9 mouse cellular contexts compared by ENCODE assay signal in genomic region chrX:166661043-166661718, GRCm38 (mm10).
A peak's percentile ranks its signal among the peaks of the same experiment; 100 is the strongest.
DNase-seq lines count a peak whose midpoint lies in the region; ATAC-seq lines count a peak whose summit lies in the region.
"Had no signal": no experiment of that assay in that cellular context is flagged by ENCODE, and none has a peak within 500 bp of the region (broad histone marks: within the 10 kb centered on the region; RNA-seq: fewer than 3 reads in every experiment).

No protein-coding gene starts in this region.

- H3K4me2 ChIP-seq in kidney, embryonic 14.5 days (replicated peaks; ENCODE audit: low read depth, low read length), result peak overlapping the region; percentile 33
- peak overlapping the region; percentile 35 for H3K4me2 ChIP-seq in limb, embryonic 15.5 days
- peak overlapping the region; percentile 43 for H3K4me2 ChIP-seq in midbrain, embryonic 15.5 days

- peak; percentile 60 for ATAC-seq in erythroblast, adult 5-6 weeks (replicated peaks; ENCODE audit: low FRiP score, poor library complexity, severe bottlenecking)
- peak; percentile 77; the same call in 1 of the 2 replicates for ATAC-seq in kidney, embryonic 14.5 days (ENCODE audit: low FRiP score, low TSS enrichment)
- ATAC-seq in limb, embryonic 15.5 days (ENCODE audit: insufficient number of reproducible peaks, low FRiP score, low TSS enrichment, low read depth), result no peak
- peak; percentile 94 for ATAC-seq in midbrain, embryonic 15.5 days (replicated peaks)

- peak overlapping the region; percentile 45 for H3K4me3 ChIP-seq in heart, embryonic 10.5 days
- peak overlapping the region; percentile 2; the same call in 1 of the 2 replicates for H3K4me3 ChIP-seq in kidney, embryonic 14.5 days (ENCODE audit: low read length)
- H3K4me3 ChIP-seq in limb, embryonic 15.5 days, result peak overlapping the region; percentile 24
- peak overlapping the region; percentile 18; the same call in 1 of the 2 replicates for H3K4me3 ChIP-seq in midbrain, embryonic 15.5 days

- H3K4me1 ChIP-seq in heart, embryonic 10.5 days, result peaks cover 8% of the 10 kb centered on the region; the same call in 1 of the 2 replicates
- no peaks in the 10 kb centered on the region for H3K4me1 ChIP-seq in kidney, embryonic 14.5 days (ENCODE audit: control insufficient read depth, insufficient read depth, low read length)
- no peaks in the 10 kb centered on the region; the same call in 1 of the 2 replicates for H3K4me1 ChIP-seq in limb, embryonic 15.5 days
- H3K4me1 ChIP-seq in midbrain, embryonic 15.5 days, result peaks cover 2% of the 10 kb centered on the region; the same call in 1 of the 2 replicates

- peaks cover 5% of the 10 kb centered on the region; the same call in 1 of the 2 replicates for H3K27me3 ChIP-seq in heart, embryonic 10.5 days (ENCODE audit: insufficient read depth, poor library complexity, severe bottlenecking)
- H3K27me3 ChIP-seq in kidney, embryonic 14.5 days (ENCODE audit: control insufficient read depth, insufficient read depth, low read length), result no peaks in the 10 kb centered on the region
- H3K27me3 ChIP-seq in limb, embryonic 15.5 days, result peaks cover 9% of the 10 kb centered on the region; the same call in 1 of the 2 replicates
- H3K27me3 ChIP-seq in midbrain, embryonic 15.5 days (replicated peaks), result peaks cover 6% of the 10 kb centered on the region; the same call in 1 of the 2 replicates

- no peak overlapping the region for H3K9ac ChIP-seq in kidney, embryonic 14.5 days (ENCODE audit: low read depth, low read length)
- H3K9ac ChIP-seq in limb, embryonic 15.5 days, result no peak overlapping the region
- 0 out of 2 replicates have a peak overlapping the region, but pooled peaks have one; percentile 25 for H3K9ac ChIP-seq in midbrain, embryonic 15.5 days

- H3K36me3 ChIP-seq in heart, embryonic 10.5 days, result no peaks in the 10 kb centered on the region
- H3K36me3 ChIP-seq in kidney, embryonic 14.5 days (ENCODE audit: control insufficient read depth, insufficient read depth, low read length), result no peaks in the 10 kb centered on the region
- no peaks in the 10 kb centered on the region for H3K36me3 ChIP-seq in limb, embryonic 15.5 days
- no peaks in the 10 kb centered on the region for H3K36me3 ChIP-seq in midbrain, embryonic 15.5 days (replicated peaks)
- H3K36me3 ChIP-seq: G1E had no signal

- 19% methylated on average over 16 of the region's 16 CpGs for WGBS in heart, embryonic 10.5 days
- 26% methylated on average over 16 of the region's 16 CpGs for WGBS in kidney, embryonic 14.5 days
- WGBS in limb, embryonic 15.5 days, result 19% methylated on average over 16 of the region's 16 CpGs
- WGBS in midbrain, embryonic 15.5 days, result 28% methylated on average over 16 of the region's 16 CpGs

- DNase-seq in ovary, adult 18-20 months (ENCODE audit: low spot score), result peak; percentile 17
- no peak for DNase-seq in ovary, postnatal 14 days (ENCODE audit: low spot score)
- DNase-seq in heart, embryonic 10.5 days (ENCODE audit: low spot score), result no peak
- DNase-seq in spleen, postnatal 36 days (ENCODE audit: low spot score in 2 of 2), result peak; percentile 52 to 62

- H3K27ac ChIP-seq in heart, embryonic 10.5 days, result peak overlapping the region; percentile 84
- H3K27ac ChIP-seq in kidney, embryonic 14.5 days (ENCODE audit: low read depth, low read length), result peak overlapping the region; percentile 53; the same call in 1 of the 2 replicates
- H3K27ac ChIP-seq in limb, embryonic 15.5 days, result peak overlapping the region; percentile 82
- peak overlapping the region; percentile 88 for H3K27ac ChIP-seq in midbrain, embryonic 15.5 days

- no peaks in the 10 kb centered on the region for H3K9me3 ChIP-seq in heart, embryonic 10.5 days
- H3K9me3 ChIP-seq in kidney, embryonic 14.5 days (ENCODE audit: control insufficient read depth, low read length), result no peaks in the 10 kb centered on the region
- H3K9me3 ChIP-seq in limb, embryonic 15.5 days, result no peaks in the 10 kb centered on the region
- H3K9me3 ChIP-seq in midbrain, embryonic 15.5 days, result no peaks in the 10 kb centered on the region
- H3K9me3 ChIP-seq: G1E had no signal

Comparison
In these comparisons a context has a peak if more than half of its experiments do, and no peak if none do; other contexts are left out.
1. DNase-seq: peak in ovary, adult 18-20 months (single experiment) and spleen, postnatal 36 days (2 of 2); none in ovary, postnatal 14 days (single experiment) and heart, embryonic 10.5 days (single experiment).
2. Peak in every context shown above with its lines, with median percentiles within 50 percentile points of each other: H3K27ac ChIP-seq, H3K4me3 ChIP-seq and H3K4me2 ChIP-seq.